Comparison of ENCODE assay signal across 16 mouse cellular contexts in genomic region chr19:55597951-55598350, GRCm38 (mm10).
DNase-seq lines count a peak whose midpoint lies in the region; ATAC-seq and TF ChIP-seq lines count a peak whose summit lies in the region.
"Had no signal": no experiment of that assay in that cellular context is flagged by ENCODE, and none has a peak within 500 bp of the region (broad histone marks: within the 10 kb centered on the region; RNA-seq: fewer than 3 reads in every experiment).

No protein-coding gene starts in this region.

- 37% methylated on average over 12 of the region's 12 CpGs for WGBS in midbrain, embryonic 15.5 days
- 42% methylated on average over 12 of the region's 12 CpGs for WGBS in midbrain, postnatal 0 days
- WGBS in embryonic facial prominence, embryonic 14.5 days = 45% methylated on average over 12 of the region's 12 CpGs
- WGBS in limb, embryonic 14.5 days = 43% methylated on average over 12 of the region's 12 CpGs

- TF ChIP-seq CTCF in midbrain, postnatal 0 days (IDR thresholded peaks at IDR 0.05) = no peak

- no peak overlapping the region for H3K4me2 ChIP-seq in midbrain, embryonic 15.5 days
- no peak overlapping the region for H3K4me2 ChIP-seq in midbrain, postnatal 0 days (ENCODE audit: low read depth, low read length, poor library complexity, severe bottlenecking)
- no peak overlapping the region for H3K4me2 ChIP-seq in embryonic facial prominence, embryonic 14.5 days (ENCODE audit: low read depth, low read length)
- no peak overlapping the region for H3K4me2 ChIP-seq in limb, embryonic 14.5 days (replicated peaks; ENCODE audit: low read depth, low read length, severe bottlenecking)

- H3K9me3 ChIP-seq in midbrain, embryonic 15.5 days = no peaks in the 10 kb centered on the region
- H3K9me3 ChIP-seq in midbrain, postnatal 0 days (ENCODE audit: low read length) = no peaks in the 10 kb centered on the region
- no peaks in the 10 kb centered on the region for H3K9me3 ChIP-seq in embryonic facial prominence, embryonic 14.5 days (ENCODE audit: control insufficient read depth, low read length)
- no peaks in the 10 kb centered on the region for H3K9me3 ChIP-seq in limb, embryonic 14.5 days (ENCODE audit: control insufficient read depth, low read length)

- no peak for TF ChIP-seq POLR2A in limb, embryonic 14.5 days (IDR thresholded peaks at IDR 0.05; ENCODE audit: borderline replicate concordance, extremely low read depth, insufficient read depth, insufficient read length)

- ATAC-seq in midbrain, embryonic 15.5 days (replicated peaks) = no peak
- ATAC-seq in midbrain, postnatal 0 days (ENCODE audit: low FRiP score) = no peak
- ATAC-seq in embryonic facial prominence, embryonic 14.5 days (ENCODE audit: low read depth) = no peak
- ATAC-seq in limb, embryonic 14.5 days (ENCODE audit: low FRiP score, low read depth) = no peak
- ATAC-seq in CD4-positive, CD25-positive, alpha-beta regulatory T cell, adult 4 months = no peak
- ATAC-seq: liver, postnatal 0 days had no signal

- no peaks in the 10 kb centered on the region for H3K27me3 ChIP-seq in midbrain, embryonic 15.5 days (replicated peaks)
- H3K27me3 ChIP-seq in midbrain, postnatal 0 days (ENCODE audit: insufficient read depth, low read length) = no peaks in the 10 kb centered on the region
- H3K27me3 ChIP-seq in embryonic facial prominence, embryonic 14.5 days (replicated peaks; ENCODE audit: control insufficient read depth, insufficient read depth, low read length) = no peaks in the 10 kb centered on the region
- H3K27me3 ChIP-seq in limb, embryonic 14.5 days (ENCODE audit: control insufficient read depth, insufficient read depth, low read length) = no peaks in the 10 kb centered on the region

- H3K9ac ChIP-seq in midbrain, embryonic 15.5 days = no peak overlapping the region
- no peak overlapping the region for H3K9ac ChIP-seq in midbrain, postnatal 0 days (replicated peaks; ENCODE audit: low read length, poor library complexity, severe bottlenecking)
- no peak overlapping the region for H3K9ac ChIP-seq in embryonic facial prominence, embryonic 14.5 days (ENCODE audit: low read depth, low read length)
- H3K9ac ChIP-seq in limb, embryonic 14.5 days (ENCODE audit: low read depth, low read length, severe bottlenecking) = no peak overlapping the region
- H3K9ac ChIP-seq: liver, postnatal 0 days had no signal

- H3K36me3 ChIP-seq in midbrain, embryonic 15.5 days (replicated peaks) = no peaks in the 10 kb centered on the region
- H3K36me3 ChIP-seq in midbrain, postnatal 0 days (ENCODE audit: insufficient read depth, low read length) = no peaks in the 10 kb centered on the region
- H3K36me3 ChIP-seq in embryonic facial prominence, embryonic 14.5 days (ENCODE audit: control insufficient read depth, insufficient read depth, low read length) = no peaks in the 10 kb centered on the region
- no peaks in the 10 kb centered on the region for H3K36me3 ChIP-seq in limb, embryonic 14.5 days (ENCODE audit: control insufficient read depth, insufficient read depth, low read length)

- DNase-seq in embryo, embryonic 11 days = peak; percentile 48
- no peak for DNase-seq in embryo, embryonic 9.5 days (ENCODE audit: extremely low spot score)
- no peak for DNase-seq in midbrain, postnatal 0 days (ENCODE audit: low spot score)
- no peak for DNase-seq in embryonic facial prominence, embryonic 14.5 days (ENCODE audit: low spot score)
- no peak for DNase-seq in limb, embryonic 14.5 days (ENCODE audit: low spot score)
- DNase-seq in right cerebral cortex, postnatal 4 days = no peak
- DNase-seq: cerebellum, adult 11-12 months; gastrocnemius, adult 2 months; heart, adult 2 months; heart, postnatal 36 days; kidney, adult 2 months; liver, postnatal 0 days; lung, postnatal 36 days; right cerebral cortex, adult 18-20 months had no signal

- H3K4me3 ChIP-seq in midbrain, embryonic 15.5 days = no peak overlapping the region
- no peak overlapping the region for H3K4me3 ChIP-seq in midbrain, postnatal 0 days (ENCODE audit: low read depth, low read length)
- no peak overlapping the region for H3K4me3 ChIP-seq in embryonic facial prominence, embryonic 14.5 days (ENCODE audit: low read depth, low read length)
- H3K4me3 ChIP-seq in limb, embryonic 14.5 days (replicated peaks; ENCODE audit: low read length) = no peak overlapping the region
- H3K4me3 ChIP-seq: gastrocnemius, adult 2 months; heart, adult 2 months had no signal

- peak overlapping the region; percentile 26; the same call in 1 of the 2 replicates for H3K27ac ChIP-seq in midbrain, embryonic 15.5 days
- H3K27ac ChIP-seq in midbrain, postnatal 0 days (ENCODE audit: low read depth, low read length) = no peak overlapping the region
- 0 out of 2 replicates have a peak overlapping the region, but pooled peaks have one; percentile 89 for H3K27ac ChIP-seq in embryonic facial prominence, embryonic 14.5 days (replicated peaks; ENCODE audit: low read depth, low read length)
- H3K27ac ChIP-seq in limb, embryonic 14.5 days (replicated peaks; ENCODE audit: low read depth, low read length) = peak overlapping the region; percentile 83
- H3K27ac ChIP-seq: gastrocnemius, adult 2 months; heart, adult 2 months had no signal

- H3K4me1 ChIP-seq in midbrain, embryonic 15.5 days = peaks cover 24% of the 10 kb centered on the region
- no peaks in the 10 kb centered on the region; the same call in 1 of the 2 replicates for H3K4me1 ChIP-seq in midbrain, postnatal 0 days (ENCODE audit: insufficient read depth, low read length)
- peaks cover 45% of the 10 kb centered on the region for H3K4me1 ChIP-seq in embryonic facial prominence, embryonic 14.5 days (ENCODE audit: control insufficient read depth, insufficient read depth, low read length)
- H3K4me1 ChIP-seq in limb, embryonic 14.5 days (ENCODE audit: control insufficient read depth, insufficient read depth, low read length) = peaks cover 51% of the 10 kb centered on the region
